Mouse (Mus musculus) kidney, embryonic 15.5 days (tissue): Measurements from ENCODE around the gene Aimp2. TPM values are rescaled to one million over a fixed set of nuclear protein-coding genes. Genes with fewer than 3 reads are reported as not detected.

Experiments
- ATAC-seq: fragments of 200-750 bp; cut with Nextera tagmentation; replicated peaks from 2 replicates; pipeline ENCODE4 v1.8.0; 2017; ENCODE audit warnings: moderate TSS enrichment; ENCODE audit not compliant: low FRiP score
- H3K27ac ChIP-seq: fragments of 300-500 bp; sonication (generic); 2 replicates; pipeline ENCODE4 v1.5.1; 2015; ENCODE audit warnings: mild to moderate bottlenecking, inconsistent platforms
- H3K27me3 ChIP-seq: fragments of 300-500 bp; sonication (generic); 2 replicates; pipeline ENCODE4 v1.6.1; 2015; ENCODE audit warnings: inconsistent platforms
- H3K36me3 ChIP-seq: fragments of 300-500 bp; sonication (generic); 2 replicates; pipeline ENCODE4 v1.6.1; 2015; ENCODE audit warnings: inconsistent platforms
- H3K4me1 ChIP-seq: fragments of 300-500 bp; sonication (generic); 2 replicates; pipeline ENCODE4 v1.6.1; 2015; ENCODE audit warnings: inconsistent platforms
- H3K4me2 ChIP-seq: fragments of 300-500 bp; sonication (generic); 2 replicates; pipeline ENCODE4 v1.6.1; 2015; ENCODE audit warnings: moderate library complexity, mild to moderate bottlenecking, inconsistent platforms
- H3K4me3 ChIP-seq: fragments of 300-500 bp; sonication (generic); replicated peaks from 2 replicates; pipeline ENCODE4 v1.5.1; 2015; ENCODE audit warnings: mild to moderate bottlenecking, inconsistent platforms
- H3K9ac ChIP-seq: fragments of 300-500 bp; sonication (generic); 2 replicates; pipeline ENCODE4 v1.6.1; 2015; ENCODE audit warnings: mild to moderate bottlenecking, inconsistent platforms
- H3K9me3 ChIP-seq: fragments of 300-500 bp; sonication (generic); replicated peaks from 2 replicates; pipeline ENCODE4 v1.6.1; 2016; ENCODE audit warnings: inconsistent platforms
- WGBS: fragments of 180-500 bp; shearing (Covaris S2); methylation state at CpG from one replicate; pipeline ENCODE4 v1.1.7; 2015; ENCODE audit warnings: mixed read lengths; 5-methylcytosine and 5-hydroxymethylcytosine counted together
- polyA plus RNA-seq: library from polyadenylated mRNA; unstranded; fragments of >200 nt; fragmentation: Nextera tagmentation; extraction: Ambion mirVana; gene quantifications from 2 replicates; pipeline ENCODE4 v1.2.1, GENCODE M21; 2015

Aimp2 gene
- 113 TPM in 2 replicates for polyA plus RNA-seq

- peak; percentile 99 for ATAC-seq
- H3K36me3 ChIP-seq: peaks cover 28% of the 10 kb centered on the region
- H3K9me3 ChIP-seq: no peaks in the 10 kb centered on the region
- peak within 1 kb of the TSS; percentile 80 for H3K4me2 ChIP-seq
- WGBS: under 1% methylated on average over 70 of the region's 70 CpGs
- H3K4me3 ChIP-seq: peak within 1 kb of the TSS; percentile 79
- H3K27ac ChIP-seq: peak within 1 kb of the TSS; percentile 89
- peak within 1 kb of the TSS; percentile 68 for H3K9ac ChIP-seq
- no peaks in the 10 kb centered on the region for H3K27me3 ChIP-seq
- H3K4me1 ChIP-seq: peaks cover 48% of the 10 kb centered on the region
Measured at GRCm38 (mm10) chr5:143909417-143910400, at the start of gene Aimp2, which contains the start of gene Pms2. Gene Aimp2, minus strand, starts transcription at chr5:143909847. Gene Pms2, plus strand, starts transcription at chr5:143909964.

GRCm38 (mm10) chr5:143957101-143957500, 47.5 kb upstream of the Aimp2 start:
- WGBS: 90% methylated on average over 6 of the region's 6 CpGs
- H3K27me3 ChIP-seq: no peaks in the 10 kb centered on the region
- no peak overlapping the region for H3K27ac ChIP-seq
- H3K9me3 ChIP-seq: 0 out of 2 replicates have a peak, but pooled peaks cover 4% of the 10 kb centered on the region
- no peak overlapping the region for H3K9ac ChIP-seq
- no peak for ATAC-seq
- no peak overlapping the region for H3K4me2 ChIP-seq
- no peaks in the 10 kb centered on the region for H3K4me1 ChIP-seq
- no peak overlapping the region for H3K4me3 ChIP-seq
- no peaks in the 10 kb centered on the region for H3K36me3 ChIP-seq

- H3K9ac ChIP-seq: no peak overlapping the region
- H3K36me3 ChIP-seq: no peaks in the 10 kb centered on the region
- no peaks in the 10 kb centered on the region for H3K9me3 ChIP-seq
- no peak for ATAC-seq
- no peak overlapping the region for H3K27ac ChIP-seq
- H3K27me3 ChIP-seq: no peaks in the 10 kb centered on the region
- H3K4me1 ChIP-seq: no peaks in the 10 kb centered on the region
- H3K4me2 ChIP-seq: no peak overlapping the region
- WGBS: 42% methylated on average over 5 of the region's 5 CpGs
- H3K4me3 ChIP-seq: no peak overlapping the region
Measured at GRCm38 (mm10) chr5:143950016-143950415, 40.4 kb upstream of the Aimp2 start.

GRCm38 (mm10) chr5:143948361-143948760, 38.7 kb upstream of the Aimp2 start:
- no peak overlapping the region for H3K4me2 ChIP-seq
- no peak overlapping the region for H3K9ac ChIP-seq
- H3K4me3 ChIP-seq: no peak overlapping the region
- no peaks in the 10 kb centered on the region for H3K27me3 ChIP-seq
- H3K27ac ChIP-seq: no peak overlapping the region
- no peaks in the 10 kb centered on the region for H3K36me3 ChIP-seq
- ATAC-seq: no peak
- no peaks in the 10 kb centered on the region for H3K9me3 ChIP-seq
- 78% methylated on average over 12 of the region's 12 CpGs for WGBS
- no peaks in the 10 kb centered on the region for H3K4me1 ChIP-seq

- Histone ChIP-seq H3K4me1 (no peaks in the 10 kb centered on the region), H3K4me2 (no peak overlapping the region), H3K4me3 (no peak overlapping the region), H3K9ac (no peak overlapping the region), H3K27ac (no peak overlapping the region), H3K9me3 (no peaks in the 10 kb centered on the region), H3K27me3 (no peaks in the 10 kb centered on the region), H3K36me3 (no peaks in the 10 kb centered on the region)
- ATAC-seq: no peak
- 89% methylated on average over 14 of the region's 14 CpGs for WGBS
Measured at GRCm38 (mm10) chr5:143943231-143944125, 33.8 kb upstream of the Aimp2 start.

- H3K9me3 ChIP-seq: no peaks in the 10 kb centered on the region
- H3K4me1 ChIP-seq: no peaks in the 10 kb centered on the region
- no peaks in the 10 kb centered on the region for H3K36me3 ChIP-seq
- H3K4me3 ChIP-seq: no peak overlapping the region
- H3K9ac ChIP-seq: no peak overlapping the region
- no peaks in the 10 kb centered on the region for H3K27me3 ChIP-seq
- no peak; the same call in 1 of the 2 replicates for ATAC-seq
- no peak overlapping the region; the same call in 1 of the 2 replicates for H3K4me2 ChIP-seq
- 13% methylated on average over 10 of the region's 10 CpGs for WGBS
- H3K27ac ChIP-seq: no peak overlapping the region
Measured at GRCm38 (mm10) chr5:143941588-143941987, 31.9 kb upstream of the Aimp2 start.

- Histone ChIP-seq H3K9me3 (no peaks in the 10 kb centered on the region), H3K9ac (no peak overlapping the region), H3K27me3 (no peaks in the 10 kb centered on the region), H3K4me3 (no peak overlapping the region), H3K4me1 (peaks cover 6% of the 10 kb centered on the region; the same call in 1 of the 2 replicates), H3K36me3 (peaks cover 7% of the 10 kb centered on the region; the same call in 1 of the 2 replicates), H3K27ac (no peak overlapping the region), H3K4me2 (no peak overlapping the region)
- WGBS: 88% methylated on average over 9 of the region's 9 CpGs
- no peak for ATAC-seq
Measured at GRCm38 (mm10) chr5:143936156-143936555, 26.5 kb upstream of the Aimp2 start.

- H3K4me1 ChIP-seq: peaks cover 6% of the 10 kb centered on the region; the same call in 1 of the 2 replicates
- WGBS: 87% methylated on average over 1 of the region's 1 CpGs
- H3K36me3 ChIP-seq: peaks cover 29% of the 10 kb centered on the region
- H3K27ac ChIP-seq: no peak overlapping the region
- H3K9me3 ChIP-seq: no peaks in the 10 kb centered on the region
- no peak for ATAC-seq
- H3K4me3 ChIP-seq: no peak overlapping the region
- H3K9ac ChIP-seq: no peak overlapping the region
- no peak overlapping the region for H3K4me2 ChIP-seq
- no peaks in the 10 kb centered on the region for H3K27me3 ChIP-seq
Measured at GRCm38 (mm10) chr5:143933875-143934274, 24.2 kb upstream of the Aimp2 start.

GRCm38 (mm10) chr5:143933414-143933813, 23.8 kb upstream of the Aimp2 start:
- no peak overlapping the region for H3K4me2 ChIP-seq
- peaks cover 34% of the 10 kb centered on the region for H3K36me3 ChIP-seq
- H3K4me1 ChIP-seq: peaks cover 6% of the 10 kb centered on the region; the same call in 1 of the 2 replicates
- H3K9me3 ChIP-seq: no peaks in the 10 kb centered on the region
- H3K9ac ChIP-seq: no peak overlapping the region
- 82% methylated on average over 11 of the region's 11 CpGs for WGBS
- H3K4me3 ChIP-seq: no peak overlapping the region
- ATAC-seq: no peak
- H3K27ac ChIP-seq: no peak overlapping the region
- H3K27me3 ChIP-seq: no peaks in the 10 kb centered on the region

GRCm38 (mm10) chr5:143932831-143933230, 23.2 kb upstream of the Aimp2 start, which contains the start of gene Rsph10b:
Gene Rsph10b, plus strand, starts transcription at chr5:143933035.
- Histone ChIP-seq H3K4me3 (no peak within 1 kb of the TSS), H3K27ac (no peak within 1 kb of the TSS), H3K4me1 (peaks cover 6% of the 10 kb centered on the region; the same call in 1 of the 2 replicates), H3K36me3 (peaks cover 39% of the 10 kb centered on the region), H3K27me3 (no peaks in the 10 kb centered on the region), H3K9me3 (no peaks in the 10 kb centered on the region), H3K4me2 (peak within 1 kb of the TSS; percentile 40), H3K9ac (no peak within 1 kb of the TSS)
- no peak for ATAC-seq
- WGBS: 19% methylated on average over 8 of the region's 8 CpGs

GRCm38 (mm10) chr5:143931863-143932580, 22.4 kb upstream of the Aimp2 start:
- 83% methylated on average over 6 of the region's 6 CpGs for WGBS
- Histone ChIP-seq H3K27ac (no peak overlapping the region), H3K4me2 (no peak overlapping the region), H3K9me3 (no peaks in the 10 kb centered on the region), H3K4me1 (peaks cover 6% of the 10 kb centered on the region; the same call in 1 of the 2 replicates), H3K9ac (no peak overlapping the region), H3K27me3 (no peaks in the 10 kb centered on the region), H3K36me3 (peaks cover 45% of the 10 kb centered on the region), H3K4me3 (no peak overlapping the region)
- ATAC-seq: no peak
